Mouse (Mus musculus) cerebellum, adult 2 months (tissue): ENCODE results near the gene St6galnac3.

Experiments
- CTCF ChIP-seq: fragments of 200-500 bp; IDR thresholded peaks from 2 replicates; pipeline ENCODE4 v1.5.1; 2011; ENCODE audit warnings: low read depth, mild to moderate bottlenecking, control low read depth, low read length, moderate library complexity, borderline replicate concordance; ENCODE audit not compliant: insufficient read depth
- POLR2A ChIP-seq: fragments of 200-500 bp; IDR thresholded peaks from 2 replicates; pipeline ENCODE4 v1.6.1; 2011; ENCODE audit warnings: low read length, control low read depth, borderline replicate concordance; ENCODE audit not compliant: insufficient read depth

DNA sequence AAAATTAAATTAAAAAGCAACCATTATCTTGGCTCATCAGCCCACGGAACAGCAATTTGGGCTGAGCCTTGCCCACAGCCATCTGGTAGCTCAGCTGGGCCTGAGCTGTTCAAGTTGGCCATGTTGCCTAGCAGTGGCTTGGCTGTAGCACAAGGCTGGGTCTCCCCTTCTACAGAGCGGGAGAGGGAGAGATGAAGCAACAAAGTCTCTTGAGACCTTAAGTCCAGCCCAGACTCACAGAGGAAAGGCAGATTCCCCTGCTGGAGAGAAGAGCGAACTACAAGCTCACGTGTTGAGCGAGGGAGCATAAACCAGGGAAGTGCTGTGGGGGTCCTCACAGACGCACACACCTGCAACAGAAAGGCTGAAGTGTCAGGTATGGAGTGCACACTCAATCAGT, 126.3 kb downstream of the St6galnac3 start:
- peak; percentile 27; the same call in 1 of the 2 replicates for TF ChIP-seq CTCF
- no peak for TF ChIP-seq POLR2A
